Mouse (Mus musculus) liver, embryonic 15.5 days (tissue): ENCODE data around the gene Cbfb. TPM values are rescaled to one million over a fixed set of nuclear protein-coding genes. Genes with fewer than 3 reads are reported as not detected.
A peak's percentile ranks its signal among the peaks of the same experiment; 100 is the strongest.

ENCODE experiments used
- ATAC-seq: fragments of 200-750 bp; cut with Nextera tagmentation; 2 replicates; pipeline ENCODE4 v1.8.0; 2017; ENCODE audit warnings: moderate number of reproducible peaks, mild to moderate bottlenecking, moderate library complexity; ENCODE audit not compliant: insufficient read depth
- H3K27ac ChIP-seq: fragments of 300-500 bp; sonication (generic); replicated peaks from 2 replicates; pipeline ENCODE4 v1.5.1; 2015; ENCODE audit warnings: mild to moderate bottlenecking, inconsistent platforms
- H3K27me3 ChIP-seq: fragments of 300-500 bp; sonication (generic); 2 replicates; pipeline ENCODE4 v1.6.1; 2015; ENCODE audit warnings: mild to moderate bottlenecking, inconsistent platforms
- H3K36me3 ChIP-seq: fragments of 300-500 bp; sonication (generic); replicated peaks from 2 replicates; pipeline ENCODE4 v1.6.1; 2015; ENCODE audit warnings: moderate library complexity, mild to moderate bottlenecking, inconsistent platforms
- H3K4me1 ChIP-seq: fragments of 300-500 bp; sonication (generic); replicated peaks from 2 replicates; pipeline ENCODE4 v1.6.1; 2015; ENCODE audit warnings: inconsistent platforms
- H3K4me2 ChIP-seq: fragments of 300-500 bp; sonication (generic); 2 replicates; pipeline ENCODE4 v1.6.1; 2015; ENCODE audit warnings: moderate library complexity, mild to moderate bottlenecking, inconsistent platforms
- H3K4me3 ChIP-seq: fragments of 300-500 bp; sonication (generic); replicated peaks from 2 replicates; pipeline ENCODE4 v1.5.1; 2015; ENCODE audit warnings: mild to moderate bottlenecking, inconsistent platforms
- H3K9ac ChIP-seq: fragments of 300-500 bp; sonication (generic); 2 replicates; pipeline ENCODE4 v1.6.1; 2015; ENCODE audit warnings: moderate library complexity, mild to moderate bottlenecking, inconsistent platforms
- H3K9me3 ChIP-seq: fragments of 300-500 bp; sonication (generic); replicated peaks from 2 replicates; pipeline ENCODE4 v1.6.1; 2016; ENCODE audit warnings: inconsistent platforms
- WGBS: fragments of 180-500 bp; shearing (Covaris S2); methylation state at CpG from one replicate; pipeline ENCODE4 v1.1.7; 2015; ENCODE audit warnings: mixed read lengths; ENCODE audit not compliant: insufficient replicate concordance; 5-methylcytosine and 5-hydroxymethylcytosine counted together
- polyA plus RNA-seq: library from polyadenylated mRNA; unstranded; fragments of >200 nt; fragmentation: Nextera tagmentation; extraction: Ambion mirVana; gene quantifications from 2 replicates; pipeline ENCODE4 v1.2.1, GENCODE M21; 2015

Cbfb gene
- polyA plus RNA-seq, 1 experiment from 2014 or later = 6.5 TPM

GRCm38 (mm10) chr8:105186467-105187005, 16.1 kb downstream of the Cbfb start:
- H3K4me2 ChIP-seq = no peak overlapping the region
- no peak overlapping the region for H3K9ac ChIP-seq
- H3K36me3 ChIP-seq = no peaks in the 10 kb centered on the region
- no peaks in the 10 kb centered on the region for H3K27me3 ChIP-seq
- H3K4me1 ChIP-seq = no peaks in the 10 kb centered on the region
- H3K4me3 ChIP-seq = no peak overlapping the region
- no peak overlapping the region for H3K27ac ChIP-seq
- H3K9me3 ChIP-seq = no peaks in the 10 kb centered on the region
- WGBS = 67% methylated on average over 1 of the region's 1 CpGs
- no peak for ATAC-seq

GRCm38 (mm10) chr8:105192182-105192581, 21.7 kb downstream of the Cbfb start:
- H3K4me1 ChIP-seq = no peaks in the 10 kb centered on the region
- H3K4me3 ChIP-seq = no peak overlapping the region
- no peak overlapping the region for H3K4me2 ChIP-seq
- no peaks in the 10 kb centered on the region for H3K9me3 ChIP-seq
- no peaks in the 10 kb centered on the region for H3K27me3 ChIP-seq
- no peak for ATAC-seq
- no peak overlapping the region for H3K9ac ChIP-seq
- no peak overlapping the region for H3K27ac ChIP-seq
- WGBS = 78% methylated on average over 5 of the region's 5 CpGs
- peaks cover 14% of the 10 kb centered on the region for H3K36me3 ChIP-seq

- no peak for ATAC-seq
- Histone ChIP-seq H3K4me3 (no peak overlapping the region), H3K27me3 (no peaks in the 10 kb centered on the region), H3K9me3 (no peaks in the 10 kb centered on the region), H3K4me2 (no peak overlapping the region), H3K4me1 (peaks cover 10% of the 10 kb centered on the region; the same call in 1 of the 2 replicates), H3K27ac (no peak overlapping the region), H3K9ac (no peak overlapping the region), H3K36me3 (peaks cover 2% of the 10 kb centered on the region; the same call in 1 of the 2 replicates)
- WGBS = 47% methylated on average over 1 of the region's 1 CpGs
Measured at GRCm38 (mm10) chr8:105205748-105206147, 35.3 kb downstream of the Cbfb start.

GRCm38 (mm10) chr8:105206766-105207275, 36.3 kb downstream of the Cbfb start:
- Histone ChIP-seq H3K9ac (no peak overlapping the region), H3K36me3 (peaks cover 2% of the 10 kb centered on the region; the same call in 1 of the 2 replicates), H3K9me3 (no peaks in the 10 kb centered on the region), H3K27ac (no peak overlapping the region), H3K4me1 (peaks cover 10% of the 10 kb centered on the region; the same call in 1 of the 2 replicates), H3K4me3 (no peak overlapping the region), H3K4me2 (no peak overlapping the region), H3K27me3 (no peaks in the 10 kb centered on the region)
- 66% methylated on average over 7 of the region's 7 CpGs for WGBS
- no peak for ATAC-seq

GRCm38 (mm10) chr8:105207675-105208273, 37.3 kb downstream of the Cbfb start:
- Histone ChIP-seq H3K4me3 (no peak overlapping the region), H3K27ac (no peak overlapping the region), H3K9me3 (no peaks in the 10 kb centered on the region), H3K4me1 (peaks cover 10% of the 10 kb centered on the region; the same call in 1 of the 2 replicates), H3K9ac (no peak overlapping the region), H3K4me2 (no peak overlapping the region), H3K36me3 (peaks cover 2% of the 10 kb centered on the region; the same call in 1 of the 2 replicates), H3K27me3 (no peaks in the 10 kb centered on the region)
- 39% methylated on average over 2 of the region's 2 CpGs for WGBS
- ATAC-seq = no peak

GRCm38 (mm10) chr8:105209153-105210110, 39.0 kb downstream of the Cbfb start:
- Histone ChIP-seq H3K4me2 (no peak overlapping the region), H3K9ac (no peak overlapping the region), H3K27ac (0 out of 2 replicates have a peak overlapping the region, but pooled peaks have one; percentile 14), H3K27me3 (no peaks in the 10 kb centered on the region), H3K4me1 (peaks cover 10% of the 10 kb centered on the region; the same call in 1 of the 2 replicates), H3K9me3 (no peaks in the 10 kb centered on the region), H3K36me3 (no peaks in the 10 kb centered on the region; the same call in 1 of the 2 replicates), H3K4me3 (no peak overlapping the region)
- ATAC-seq = no peak
- WGBS = 21% methylated on average over 1 of the region's 1 CpGs

- no peak overlapping the region for H3K27ac ChIP-seq
- 76% methylated on average over 5 of the region's 5 CpGs for WGBS
- ATAC-seq = no peak
- no peaks in the 10 kb centered on the region for H3K9me3 ChIP-seq
- H3K9ac ChIP-seq = no peak overlapping the region
- H3K4me1 ChIP-seq = peaks cover 7% of the 10 kb centered on the region; the same call in 1 of the 2 replicates
- H3K27me3 ChIP-seq = no peaks in the 10 kb centered on the region
- H3K36me3 ChIP-seq = no peaks in the 10 kb centered on the region
- no peak overlapping the region for H3K4me3 ChIP-seq
- H3K4me2 ChIP-seq = no peak overlapping the region
Measured at GRCm38 (mm10) chr8:105214104-105214503, 43.6 kb downstream of the Cbfb start.

- Histone ChIP-seq H3K9me3 (no peaks in the 10 kb centered on the region), H3K4me3 (no peak overlapping the region), H3K4me1 (no peaks in the 10 kb centered on the region), H3K27ac (no peak overlapping the region), H3K4me2 (no peak overlapping the region), H3K27me3 (no peaks in the 10 kb centered on the region), H3K9ac (no peak overlapping the region), H3K36me3 (no peaks in the 10 kb centered on the region)
- 61% methylated on average over 5 of the region's 5 CpGs for WGBS
- no peak for ATAC-seq
Measured at GRCm38 (mm10) chr8:105217926-105218522, 47.5 kb downstream of the Cbfb start.

- WGBS = 66% methylated on average over 7 of the region's 7 CpGs
Measured at GRCm38 (mm10) chr8:105223850-105224249, 53.4 kb downstream of the Cbfb start.

GRCm38 (mm10) chr8:105224413-105225271, 54.2 kb downstream of the Cbfb start, which contains the start of gene D230025D16Rik:
Gene D230025D16Rik, plus strand, starts transcription at chr8:105225145.
- H3K27me3 ChIP-seq = no peaks in the 10 kb centered on the region
- H3K4me1 ChIP-seq = peaks cover 35% of the 10 kb centered on the region
- 4% methylated on average over 34 of the region's 34 CpGs for WGBS
- peak within 1 kb of the TSS; percentile 86 for H3K4me3 ChIP-seq
- H3K27ac ChIP-seq = peak within 1 kb of the TSS; percentile 90
- H3K36me3 ChIP-seq = 0 out of 2 replicates have a peak, but pooled peaks cover 5% of the 10 kb centered on the region
- peak within 1 kb of the TSS; percentile 84 for H3K4me2 ChIP-seq
- peak within 1 kb of the TSS; percentile 91 for H3K9ac ChIP-seq
- no peaks in the 10 kb centered on the region for H3K9me3 ChIP-seq
- ATAC-seq = peak; percentile 91

More at GRCm38 (mm10) chr8:105223850-105224249, 53.4 kb downstream of the Cbfb start:
- H3K27me3 ChIP-seq = no peaks in the 10 kb centered on the region
- H3K9ac ChIP-seq = no peak overlapping the region
- peak overlapping the region; percentile 86 for H3K4me3 ChIP-seq
- H3K4me1 ChIP-seq = peaks cover 31% of the 10 kb centered on the region
- H3K4me2 ChIP-seq = peak overlapping the region; percentile 84; the same call in 1 of the 2 replicates
- ATAC-seq = no peak
- no peaks in the 10 kb centered on the region for H3K9me3 ChIP-seq
- H3K27ac ChIP-seq = peak overlapping the region; percentile 90
- 0 out of 2 replicates have a peak, but pooled peaks cover 5% of the 10 kb centered on the region for H3K36me3 ChIP-seq
